Mouse (Mus musculus) small intestine, adult 2 months (tissue): ENCODE results near the gene Mxra7. TPM values are rescaled to one million over a fixed set of nuclear protein-coding genes. Genes with fewer than 3 reads are reported as not detected.

Experiments
- H3K27ac ChIP-seq: fragments of 200-500 bp; 2 replicates; pipeline ENCODE4 v1.5.1; 2012; ENCODE audit warnings: low read depth, low read length, control low read depth, inconsistent platforms; ENCODE audit not compliant: insufficient read depth
- H3K27me3 ChIP-seq: fragments of 200-500 bp; 2 replicates; pipeline ENCODE4 v1.6.1; 2012; ENCODE audit warnings: mild to moderate bottlenecking, moderate library complexity, low read length, inconsistent platforms; ENCODE audit not compliant: control insufficient read depth, insufficient read depth
- H3K36me3 ChIP-seq: fragments of 200-500 bp; 2 replicates; pipeline ENCODE4 v1.6.1; 2012; ENCODE audit warnings: mild to moderate bottlenecking, low read length, control low read depth, inconsistent platforms; ENCODE audit not compliant: control insufficient read depth, insufficient read depth
- H3K4me1 ChIP-seq: fragments of 200-500 bp; 2 replicates; pipeline ENCODE4 v1.6.1; 2012; ENCODE audit warnings: low read length, inconsistent platforms, mixed read lengths; ENCODE audit not compliant: control insufficient read depth, insufficient read depth, insufficient read length
- H3K4me3 ChIP-seq: fragments of 200-500 bp; 2 replicates; pipeline ENCODE4 v1.5.1; 2012; ENCODE audit warnings: low read depth, mild to moderate bottlenecking, control low read depth, inconsistent platforms, low read length, moderate library complexity
- CTCF ChIP-seq: fragments of 200-500 bp; IDR thresholded peaks from 2 replicates; pipeline ENCODE4 v1.5.1; 2012; ENCODE audit warnings: low read depth, mild to moderate bottlenecking, control low read depth, inconsistent platforms, low read length, moderate library complexity, mixed read lengths; ENCODE audit not compliant: insufficient replicate concordance, insufficient read length; ENCODE audit errors: extremely low read depth
- POLR2A ChIP-seq: fragments of 200-500 bp; IDR thresholded peaks from 2 replicates; pipeline ENCODE4 v1.6.1; 2012; ENCODE audit warnings: low read depth, mild to moderate bottlenecking, control low read depth, inconsistent platforms, low read length, moderate library complexity
- WGBS: fragments of 180-500 bp; shearing (Covaris S2); methylation state at CpG from one replicate; pipeline ENCODE4 v1.1.7; 2018; 5-methylcytosine and 5-hydroxymethylcytosine counted together
- polyA plus RNA-seq: library from polyadenylated mRNA; depleted of rRNA; stranded (reverse); fragments of >200 nt; gene quantifications from 2 replicates; pipeline ENCODE4 v1.2.3, GENCODE M21; 2012

The Mxra7 gene
- polyA plus RNA-seq, 1 experiment = 36.2 TPM

DNA sequence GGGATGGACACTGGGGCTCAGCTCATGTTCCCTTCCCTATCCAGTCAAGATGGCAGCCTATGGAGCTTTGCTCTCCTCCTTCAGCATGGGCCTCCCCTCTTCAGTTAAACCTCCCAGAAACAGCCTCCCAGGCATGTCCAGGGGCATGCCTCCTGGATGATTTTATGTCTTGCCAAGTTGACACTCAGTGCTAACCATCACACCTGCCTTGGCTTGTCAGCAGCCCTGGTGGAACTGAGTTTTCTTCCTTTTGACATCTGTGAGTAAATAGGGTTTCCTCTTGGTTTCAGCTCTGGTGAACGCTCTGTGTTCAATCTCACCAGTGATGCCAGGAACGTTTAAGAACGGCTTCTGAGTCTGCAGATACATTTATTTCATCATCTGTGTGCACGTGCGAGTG lies 25.1 kb downstream of the Mxra7 start:
- TF ChIP-seq POLR2A (no peak), CTCF (no peak)
- 80% methylated on average over 5 of the region's 5 CpGs for WGBS
- Histone ChIP-seq H3K4me1 (no peaks in the 10 kb centered on the region; the same call in 1 of the 2 replicates), H3K36me3 (no peaks in the 10 kb centered on the region), H3K27ac (no peak overlapping the region), H3K27me3 (no peaks in the 10 kb centered on the region), H3K4me3 (no peak overlapping the region)

DNA sequence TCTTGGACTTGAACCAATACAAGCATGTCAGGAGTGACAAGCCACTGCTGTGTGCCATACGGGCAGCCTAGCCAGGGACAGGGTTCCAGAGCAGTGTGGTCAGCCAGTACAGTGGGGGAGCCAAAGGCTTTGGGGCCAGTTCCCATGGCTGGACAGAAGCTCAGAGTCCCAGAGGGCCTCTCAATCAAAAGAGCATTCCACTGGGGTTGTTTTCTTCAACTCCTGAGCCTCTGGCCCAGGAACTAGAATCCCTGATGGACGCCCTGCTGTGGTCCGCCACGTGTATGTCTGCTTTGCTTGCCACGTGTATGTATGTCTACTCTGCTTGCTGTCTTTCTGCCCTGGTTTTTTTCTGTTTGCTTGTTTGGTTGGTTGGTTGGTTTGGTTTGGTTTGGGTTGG lies 26.7 kb downstream of the Mxra7 start:
- TF ChIP-seq CTCF (no peak), POLR2A (no peak)

DNA sequence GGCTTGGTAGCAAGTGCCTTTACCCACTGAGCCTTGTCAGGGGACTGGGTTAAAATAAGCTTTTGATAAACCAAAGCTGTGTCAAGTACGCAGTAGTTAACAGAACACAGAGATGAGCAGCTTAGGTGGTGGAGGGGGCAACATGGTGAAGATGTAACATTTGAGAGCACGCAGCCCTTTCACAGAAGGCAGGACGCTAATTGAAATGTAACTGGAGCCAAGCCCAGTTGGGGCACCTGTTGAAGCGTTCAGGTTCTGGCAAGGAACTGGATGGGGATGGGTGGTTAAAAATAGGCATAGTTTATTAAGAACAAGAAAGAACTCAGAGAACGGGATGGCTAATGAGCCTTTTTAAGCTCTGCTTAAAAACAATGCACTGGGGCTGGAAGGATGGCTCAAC lies 28.5 kb downstream of the Mxra7 start:
- Histone ChIP-seq H3K4me1 (no peaks in the 10 kb centered on the region), H3K4me3 (no peak overlapping the region), H3K27me3 (no peaks in the 10 kb centered on the region), H3K36me3 (no peaks in the 10 kb centered on the region), H3K27ac (no peak overlapping the region)
- 87% methylated on average over 5 of the region's 5 CpGs for WGBS
- no peak for TF ChIP-seq CTCF
- TF ChIP-seq POLR2A = no peak

More for the DNA sequence above, 26.7 kb downstream of the Mxra7 start:
- WGBS = 71% methylated on average over 5 of the region's 5 CpGs
- Histone ChIP-seq H3K4me3 (no peak overlapping the region), H3K36me3 (no peaks in the 10 kb centered on the region), H3K4me1 (no peaks in the 10 kb centered on the region), H3K27me3 (no peaks in the 10 kb centered on the region), H3K27ac (no peak overlapping the region)

DNA sequence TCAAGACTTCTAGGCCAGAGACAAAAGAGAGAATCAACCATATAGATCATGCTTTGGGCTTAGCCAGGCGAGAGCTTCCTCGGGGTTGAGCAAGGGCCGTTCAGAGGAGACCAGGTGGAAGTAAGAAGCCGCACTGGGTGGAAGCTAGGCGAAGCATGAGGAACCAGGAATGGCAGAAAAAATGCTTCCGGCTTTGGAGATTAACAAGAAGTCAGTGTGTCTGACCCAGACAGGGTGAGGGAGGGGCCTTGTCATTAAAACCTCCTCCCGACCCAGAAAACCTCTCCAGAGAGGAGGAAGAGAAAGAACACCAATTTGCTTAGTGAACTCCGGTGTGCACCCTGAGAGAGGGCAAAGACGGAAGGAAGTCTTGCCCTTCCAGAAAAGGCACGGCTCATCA lies 43.6 kb downstream of the Mxra7 start:
- H3K27ac ChIP-seq = no peak overlapping the region
- TF ChIP-seq CTCF (no peak), POLR2A (no peak)
- no peak overlapping the region for H3K4me3 ChIP-seq
- H3K4me1 ChIP-seq = no peaks in the 10 kb centered on the region
- 94% methylated on average over 10 of the region's 10 CpGs for WGBS
- H3K27me3 ChIP-seq = no peaks in the 10 kb centered on the region
- no peaks in the 10 kb centered on the region for H3K36me3 ChIP-seq

DNA sequence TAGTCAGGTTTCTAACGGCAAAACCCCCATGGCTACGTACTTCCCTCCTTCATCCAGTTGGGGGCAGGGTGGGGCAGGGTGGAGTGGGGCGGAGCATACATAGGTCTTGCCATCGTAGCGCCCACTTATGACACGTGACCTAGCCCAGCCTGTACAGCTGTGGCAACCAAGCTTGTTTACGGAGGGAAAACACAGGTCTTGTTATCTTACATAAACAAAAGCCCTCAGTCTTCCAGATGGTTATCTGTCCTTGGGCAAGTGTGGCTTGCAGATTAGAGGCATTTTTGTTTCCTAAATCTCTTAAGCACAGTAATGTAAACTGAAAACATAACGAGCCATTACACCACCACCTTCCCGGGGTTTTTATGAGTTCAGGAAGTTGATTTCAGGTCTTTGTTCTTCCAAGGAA lies 45.1 kb downstream of the Mxra7 start:
- 9% methylated on average over 9 of the region's 9 CpGs for WGBS
- Histone ChIP-seq H3K36me3 (no peaks in the 10 kb centered on the region), H3K27ac (no peak overlapping the region), H3K4me3 (no peak overlapping the region), H3K4me1 (no peaks in the 10 kb centered on the region), H3K27me3 (no peaks in the 10 kb centered on the region)
- peak; percentile 37; the same call in 1 of the 2 replicates for TF ChIP-seq CTCF
- no peak for TF ChIP-seq POLR2A

DNA sequence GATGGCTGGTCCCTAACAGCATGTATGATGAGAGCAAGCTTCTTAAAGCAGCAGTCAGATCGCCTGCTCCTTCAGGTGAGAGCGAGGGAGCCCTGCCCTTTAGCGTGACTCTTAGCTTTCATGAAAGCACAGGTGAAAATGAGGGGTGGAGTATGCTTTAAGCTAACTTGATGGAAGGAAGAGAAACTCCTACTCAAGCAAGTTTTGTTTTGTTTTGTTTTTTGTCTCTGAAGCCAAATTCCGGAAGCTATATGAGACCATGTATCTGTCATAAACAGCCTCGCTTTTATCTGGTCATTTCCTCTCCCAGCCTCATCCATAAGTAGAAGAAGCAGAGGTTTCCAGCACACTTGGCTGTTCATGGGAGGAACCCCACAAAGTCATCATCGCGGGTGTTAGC lies 52.4 kb downstream of the Mxra7 start, which contains the start of gene St6galnac1:
TSS of gene St6galnac1 (minus strand) at position 101 of the 400 bp plus-strand sequence.
- Histone ChIP-seq H3K4me3 (no peak within 1 kb of the TSS), H3K4me1 (peaks cover under 1% of the 10 kb centered on the region; the same call in 1 of the 2 replicates), H3K27me3 (no peaks in the 10 kb centered on the region), H3K36me3 (no peaks in the 10 kb centered on the region), H3K27ac (no peak within 1 kb of the TSS)
- 93% methylated on average over 7 of the region's 7 CpGs for WGBS
- no peak for TF ChIP-seq POLR2A
- no peak for TF ChIP-seq CTCF

DNA sequence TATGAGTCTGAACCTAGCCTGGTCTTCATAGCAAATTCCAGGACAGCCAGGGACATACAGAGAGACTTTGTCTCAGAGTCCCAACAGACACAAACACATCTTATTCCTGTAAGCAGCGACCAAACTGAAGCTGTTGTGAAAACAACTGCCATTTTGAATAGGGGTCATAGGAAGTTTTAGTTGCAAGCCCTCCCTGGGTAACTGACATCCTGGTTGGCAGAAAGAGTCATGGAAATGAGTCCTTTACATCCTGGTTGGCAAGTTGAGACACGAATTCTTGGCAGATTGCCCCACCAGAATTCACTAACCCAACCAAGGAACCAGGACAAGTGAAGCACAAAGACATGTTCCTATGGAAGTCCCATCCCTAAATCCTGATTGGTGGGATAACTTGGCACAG lies 54.6 kb downstream of the Mxra7 start:
- peaks cover 3% of the 10 kb centered on the region for H3K4me1 ChIP-seq
- H3K27me3 ChIP-seq = no peaks in the 10 kb centered on the region
- no peak overlapping the region for H3K27ac ChIP-seq
- WGBS = 21% methylated on average over 2 of the region's 2 CpGs
- H3K4me3 ChIP-seq = no peak overlapping the region
- no peak for TF ChIP-seq CTCF
- no peak for TF ChIP-seq POLR2A
- no peaks in the 10 kb centered on the region for H3K36me3 ChIP-seq

DNA sequence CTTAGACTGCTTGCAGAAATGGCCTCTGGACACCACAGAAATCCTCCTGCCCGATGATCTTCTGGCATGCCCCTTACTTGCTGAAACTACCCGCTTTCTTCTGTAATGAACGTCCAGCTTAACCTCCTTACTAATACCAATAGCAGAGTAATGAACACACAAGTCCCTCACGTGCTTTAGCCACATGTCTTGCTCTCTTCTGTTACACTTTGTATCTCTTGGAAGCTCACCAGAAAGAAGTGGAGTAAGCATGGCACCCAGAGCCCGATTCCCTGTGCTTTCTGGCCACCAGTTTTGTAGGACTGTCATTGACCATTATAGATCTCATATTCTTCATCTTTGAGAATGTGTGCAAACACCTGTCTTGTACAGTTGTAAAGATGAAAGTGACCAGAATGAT lies 58.0 kb downstream of the Mxra7 start:
- Histone ChIP-seq H3K4me3 (no peak overlapping the region), H3K27me3 (no peaks in the 10 kb centered on the region), H3K27ac (no peak overlapping the region), H3K36me3 (no peaks in the 10 kb centered on the region), H3K4me1 (peaks cover 3% of the 10 kb centered on the region)
- WGBS = 42% methylated on average over 5 of the region's 5 CpGs
- TF ChIP-seq CTCF (no peak), POLR2A (no peak)
